7 mouse cellular contexts compared by ENCODE assay signal in genomic region chr3:51341268-51342081, GRCm38 (mm10). TPM values are rescaled to one million over a fixed set of nuclear protein-coding genes. Genes with fewer than 3 reads are reported as not detected.
DNase-seq lines count a peak whose midpoint lies in the region; ATAC-seq lines count a peak whose summit lies in the region.

No protein-coding gene starts in this region.

- H3K27ac ChIP-seq in intestine, embryonic 16.5 days (ENCODE audit: low read length), result peak overlapping the region; percentile 96
- H3K27ac ChIP-seq in limb, embryonic 10.5 days, result peak overlapping the region; percentile 99
- H3K27ac ChIP-seq in midbrain, embryonic 11.5 days (ENCODE audit: low read depth, low read length), result peak overlapping the region; percentile 99

- no peaks in the 10 kb centered on the region for H3K4me1 ChIP-seq in intestine, embryonic 16.5 days (ENCODE audit: control insufficient read depth, insufficient read depth, low read length)
- peaks cover 10% of the 10 kb centered on the region; the same call in 1 of the 2 replicates for H3K4me1 ChIP-seq in limb, embryonic 10.5 days
- H3K4me1 ChIP-seq in midbrain, embryonic 11.5 days (ENCODE audit: control insufficient read depth, insufficient read depth, low read length), result peaks cover 15% of the 10 kb centered on the region

- H3K4me3 ChIP-seq in intestine, embryonic 16.5 days (ENCODE audit: low read length), result peak overlapping the region; percentile 90
- peak overlapping the region; percentile 84 for H3K4me3 ChIP-seq in limb, embryonic 10.5 days
- peak overlapping the region; percentile 95 for H3K4me3 ChIP-seq in midbrain, embryonic 11.5 days (ENCODE audit: low read depth, low read length)

- ATAC-seq in intestine, embryonic 16.5 days, result peak; percentile 82
- ATAC-seq in midbrain, embryonic 11.5 days (ENCODE audit: low FRiP score), result peak; percentile 84

- under 1% methylated on average over 80 of the region's 86 CpGs for WGBS in intestine, embryonic 16.5 days
- WGBS in limb, embryonic 10.5 days, result 1% methylated on average over 86 of the region's 86 CpGs
- under 1% methylated on average over 85 of the region's 86 CpGs for WGBS in midbrain, embryonic 11.5 days

- peak overlapping the region; percentile 94 for H3K9ac ChIP-seq in intestine, embryonic 16.5 days (ENCODE audit: low read depth, low read length)
- H3K9ac ChIP-seq in midbrain, embryonic 11.5 days (ENCODE audit: low read length), result peak overlapping the region; percentile 97

- DNase-seq in adrenal gland, adult 8-10 months, result peak; percentile 84
- peak; percentile 69 for DNase-seq in embryo, embryonic 11.5 days (ENCODE audit: low read depth, low spot score)
- DNase-seq in gastrocnemius, postnatal 4 days (ENCODE audit: low spot score in 2 of 2), result peak; percentile 91 to 92
- peak; percentile 90 for DNase-seq in limb, embryonic 10.5 days (ENCODE audit: low spot score)
- DNase-seq in midbrain, embryonic 11.5 days (ENCODE audit: low spot score, missing footprints), result peak; percentile 99
- DNase-seq in skeletal muscle tissue, adult 2 months (ENCODE audit: low read depth, low spot score), result peak; percentile 85

- no peaks in the 10 kb centered on the region for H3K36me3 ChIP-seq in intestine, embryonic 16.5 days (ENCODE audit: control insufficient read depth, insufficient read depth, low read length)
- no peaks in the 10 kb centered on the region for H3K36me3 ChIP-seq in limb, embryonic 10.5 days
- no peaks in the 10 kb centered on the region for H3K36me3 ChIP-seq in midbrain, embryonic 11.5 days (ENCODE audit: control insufficient read depth, insufficient read depth, low read length)

- peak overlapping the region; percentile 89 for H3K4me2 ChIP-seq in intestine, embryonic 16.5 days (ENCODE audit: low read depth, low read length)
- peak overlapping the region; percentile 89 for H3K4me2 ChIP-seq in midbrain, embryonic 11.5 days

- H3K9me3 ChIP-seq in intestine, embryonic 16.5 days (ENCODE audit: control insufficient read depth, low read length), result no peaks in the 10 kb centered on the region
- 0 out of 2 replicates have a peak, but pooled peaks cover 2% of the 10 kb centered on the region for H3K9me3 ChIP-seq in limb, embryonic 10.5 days (replicated peaks)
- no peaks in the 10 kb centered on the region for H3K9me3 ChIP-seq in midbrain, embryonic 11.5 days (ENCODE audit: control insufficient read depth, low read length)

- no peaks in the 10 kb centered on the region for H3K27me3 ChIP-seq in intestine, embryonic 16.5 days (replicated peaks; ENCODE audit: control insufficient read depth, insufficient read depth, low read length)
- H3K27me3 ChIP-seq in limb, embryonic 10.5 days (ENCODE audit: low read depth, poor library complexity, severe bottlenecking), result no peaks in the 10 kb centered on the region
- no peaks in the 10 kb centered on the region for H3K27me3 ChIP-seq in midbrain, embryonic 11.5 days (ENCODE audit: control insufficient read depth, insufficient read depth, low read length)

RNA-seq across cellular contexts. Expression of gene Elf2, which starts 1.0 kb away (rescaled TPM):
- total RNA-seq in adrenal gland, adult 8-10 months (2022), result 10 to 100 TPM; 57.5 to 93.6 (median 80.2) TPM
- 10 to 100 TPM; 63.4 to 77.1 TPM for total RNA-seq in gastrocnemius, postnatal 4 days (2021)
- polyA plus RNA-seq in intestine, embryonic 16.5 days (2015; fragmentation: Nextera tagmentation; extraction: Ambion mirVana), result 43.4 and 53.5 TPM in 2 replicates
- polyA plus RNA-seq in limb, embryonic 10.5 days (2016; fragmentation: Nextera tagmentation; extraction: Ambion mirVana), result 39.8 and 44.3 TPM in 2 replicates
- polyA plus RNA-seq in midbrain, embryonic 11.5 days (2014; fragmentation: Nextera tagmentation; extraction: Ambion mirVana), result 42.8 and 47.4 TPM in 2 replicates

RNA-seq across cellular contexts. Expression of gene Mgarp, which starts 55.1 kb away (rescaled TPM):
- 1,000 to 10,000 TPM in 3 of 4 experiments, 100 to 1,000 TPM in 1; 688 to 1,713 (median 1,219) TPM for total RNA-seq in adrenal gland, adult 8-10 months (2022)
- total RNA-seq in gastrocnemius, postnatal 4 days (2021), result 1 to 10 TPM in 1 of 2 experiments, under 1 TPM in 1; 0.44 to 1.0 TPM
- polyA plus RNA-seq in intestine, embryonic 16.5 days (2015; fragmentation: Nextera tagmentation; extraction: Ambion mirVana), result 4.0 and 9.6 TPM in 2 replicates
- 3.8 and 4.9 TPM in 2 replicates for polyA plus RNA-seq in limb, embryonic 10.5 days (2016; fragmentation: Nextera tagmentation; extraction: Ambion mirVana)
- 22.5 and 26.9 TPM in 2 replicates for polyA plus RNA-seq in midbrain, embryonic 11.5 days (2014; fragmentation: Nextera tagmentation; extraction: Ambion mirVana)

Comparison
In these comparisons a context has a peak if more than half of its experiments do, and no peak if none do; other contexts are left out.
1. Peak in every context shown above with its lines: DNase-seq, ATAC-seq, H3K4me3 ChIP-seq and H3K27ac ChIP-seq.